Mouse (Mus musculus): ENCODE measurements around the gene Fam189a2.

The Fam189a2 gene

DNA sequence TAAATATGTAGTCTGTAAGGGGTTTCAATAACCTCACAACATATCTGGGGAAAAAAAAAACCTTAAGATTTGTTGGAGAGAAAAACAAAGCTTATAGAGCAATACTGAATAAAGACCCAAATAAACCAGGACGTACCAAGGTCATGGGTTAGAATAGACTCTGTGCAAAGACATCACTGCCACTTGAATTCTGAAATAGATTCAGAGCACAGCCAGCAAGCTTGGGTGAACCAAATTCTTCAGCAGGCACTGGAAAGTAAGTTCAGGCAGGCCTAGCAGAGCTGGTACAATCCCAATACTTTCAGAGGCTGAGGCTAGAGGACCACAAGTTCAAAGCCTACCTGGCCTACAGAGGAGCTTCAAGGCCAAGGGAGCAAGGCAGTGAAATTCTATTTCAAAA lies 6.2 kb downstream of the Fam189a2 start:
- DNase-seq (ENCODE audit: low spot score): no peak

DNA sequence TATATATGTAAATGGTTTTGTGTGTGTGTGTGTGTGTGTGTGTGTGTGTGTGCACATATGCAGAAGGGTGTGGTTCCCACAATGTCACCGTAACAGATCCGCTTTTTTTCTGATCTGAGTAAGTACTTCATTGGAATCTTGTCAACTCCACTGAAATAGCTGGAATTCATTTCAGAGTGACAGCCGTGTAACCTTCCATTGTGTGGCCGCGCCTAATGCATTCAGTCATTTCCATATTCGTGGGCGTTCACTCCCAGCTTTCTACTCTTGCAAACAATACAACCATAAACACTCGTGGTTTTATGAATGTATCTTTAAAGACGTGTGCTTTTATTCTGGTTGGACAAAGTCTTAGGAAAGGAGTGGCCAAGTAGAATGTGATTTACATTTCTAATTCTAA lies 6.7 kb downstream of the Fam189a2 start:
- no peak for DNase-seq (ENCODE audit: low spot score)

DNA sequence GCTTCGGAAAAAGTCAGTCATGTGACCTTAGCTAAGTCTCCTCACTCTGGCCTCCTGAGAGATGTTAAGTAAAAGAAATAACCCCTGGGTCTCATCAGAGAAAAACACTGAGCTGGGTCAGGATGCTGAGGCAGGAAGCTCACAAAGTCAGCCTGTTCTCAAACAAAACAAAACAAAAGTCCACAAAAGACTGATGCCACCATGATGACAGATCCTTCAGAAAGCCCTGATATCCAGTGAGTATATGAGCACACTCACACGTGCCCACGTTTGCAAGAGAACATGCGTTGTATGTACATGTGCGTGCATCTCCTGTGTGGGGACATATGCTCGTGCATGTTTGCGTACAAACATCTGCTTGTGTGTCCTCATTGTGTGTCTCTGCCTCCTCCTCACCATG lies 7.5 kb downstream of the Fam189a2 start:
- no peak for DNase-seq (ENCODE audit: low spot score)

GRCm38 (mm10) chr19:24022771-24023170 lies 8.0 kb downstream of the Fam189a2 start:
- no peak for DNase-seq (ENCODE audit: low spot score)

- no peak for DNase-seq (ENCODE audit: low spot score)
Measured at GRCm38 (mm10) chr19:24022301-24022700, 8.5 kb downstream of the Fam189a2 start.

DNA sequence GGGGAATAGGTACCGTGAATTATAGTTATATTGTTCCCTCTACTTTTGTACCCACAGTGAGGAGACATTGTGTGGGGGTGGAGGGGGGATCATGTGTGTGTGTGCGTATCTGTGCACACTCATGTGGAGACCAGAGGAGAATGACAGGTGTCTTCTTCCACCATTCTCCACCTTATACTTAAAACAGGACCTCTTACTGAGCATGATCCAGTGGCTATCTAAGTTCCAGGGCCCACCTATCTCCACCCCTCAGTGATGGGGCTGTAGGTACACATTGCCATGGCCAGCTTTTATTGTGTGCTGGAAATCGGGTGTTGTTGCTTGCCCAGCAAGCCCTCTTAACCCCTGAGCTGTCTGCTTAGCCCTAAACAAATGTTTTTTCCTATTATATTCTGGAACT lies 10.1 kb downstream of the Fam189a2 start:
- no peak for DNase-seq (ENCODE audit: low spot score)

GRCm38 (mm10) chr19:24019609-24020008 lies 11.2 kb downstream of the Fam189a2 start:
- DNase-seq (ENCODE audit: low spot score): no peak

DNA sequence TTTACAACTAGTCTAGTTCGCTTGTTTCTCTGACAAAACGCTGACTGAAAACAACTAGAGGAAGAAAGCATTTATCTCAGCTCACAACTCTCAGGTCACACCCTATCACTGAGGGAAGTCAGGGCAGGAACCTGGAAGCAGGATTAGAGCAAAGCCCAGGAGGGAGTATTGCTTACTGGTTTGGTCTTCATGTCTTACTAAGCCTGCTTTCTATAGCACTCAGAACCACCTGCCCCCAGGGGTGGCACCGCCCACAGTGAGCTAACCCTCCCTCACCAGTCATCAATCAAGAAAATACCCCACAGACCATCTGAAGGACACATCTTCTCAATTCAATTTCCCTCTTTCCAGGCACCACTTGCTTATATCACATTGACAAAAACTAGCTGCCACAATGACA lies 12.4 kb downstream of the Fam189a2 start:
- DNase-seq (ENCODE audit: low spot score): no peak

DNA sequence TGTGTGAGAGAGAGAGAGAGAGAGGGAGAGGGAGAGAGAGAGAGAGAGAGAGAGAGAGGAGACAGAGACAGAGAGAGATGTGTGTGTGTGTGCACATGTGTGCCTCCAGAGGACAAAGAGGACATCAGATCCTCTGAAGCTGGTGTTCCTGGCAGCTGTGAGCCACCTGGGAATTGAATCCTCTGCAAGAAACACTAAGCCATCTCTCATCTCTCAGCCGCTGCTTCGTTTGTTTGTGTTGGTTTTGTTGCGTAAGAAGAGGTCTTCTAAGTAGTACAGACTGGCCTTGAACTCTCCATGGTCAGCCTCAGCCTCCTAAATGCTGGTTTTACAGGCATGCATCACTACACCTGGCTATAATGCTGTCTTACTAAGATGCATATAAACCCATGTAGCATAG lies 12.9 kb downstream of the Fam189a2 start:
- no peak for DNase-seq (ENCODE audit: low spot score)

GRCm38 (mm10) chr19:24017427-24017826 lies 13.4 kb downstream of the Fam189a2 start:
- no peak for DNase-seq (ENCODE audit: low spot score)

GRCm38 (mm10) chr19:24016706-24017386 lies 14.0 kb downstream of the Fam189a2 start:
- DNase-seq (ENCODE audit: low spot score): no peak

DNA sequence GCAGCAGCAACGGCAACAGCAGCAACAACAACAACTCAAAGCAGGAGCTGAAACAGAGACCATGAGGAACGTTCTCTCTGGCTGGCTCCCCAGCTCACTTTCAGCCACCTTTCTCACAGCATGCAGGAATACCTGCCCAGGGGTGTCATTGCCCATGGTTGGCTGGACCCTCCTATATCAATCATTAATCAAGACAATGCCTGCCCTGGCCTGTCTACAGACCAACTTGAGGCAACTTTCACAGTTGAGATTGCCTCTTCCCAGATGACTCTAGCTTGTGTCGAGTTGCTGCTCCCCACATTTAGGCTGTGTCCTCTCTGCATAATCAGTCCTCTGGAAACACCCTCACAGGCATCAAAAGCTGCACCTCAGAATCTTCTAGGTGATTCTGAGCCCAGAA lies 17.6 kb downstream of the Fam189a2 start:
- no peak for DNase-seq (ENCODE audit: low spot score)

- no peak for DNase-seq (ENCODE audit: low spot score)
Measured at GRCm38 (mm10) chr19:24012479-24012878, 18.3 kb downstream of the Fam189a2 start.

- no peak for DNase-seq (ENCODE audit: low spot score)
Measured at GRCm38 (mm10) chr19:24007638-24008360, 23.0 kb downstream of the Fam189a2 start.

GRCm38 (mm10) chr19:24007002-24007637 lies 23.7 kb downstream of the Fam189a2 start:
- DNase-seq (ENCODE audit: low spot score): no peak

- DNase-seq (ENCODE audit: low spot score): no peak
Measured at GRCm38 (mm10) chr19:23995766-23996399, 34.9 kb downstream of the Fam189a2 start.

DNA sequence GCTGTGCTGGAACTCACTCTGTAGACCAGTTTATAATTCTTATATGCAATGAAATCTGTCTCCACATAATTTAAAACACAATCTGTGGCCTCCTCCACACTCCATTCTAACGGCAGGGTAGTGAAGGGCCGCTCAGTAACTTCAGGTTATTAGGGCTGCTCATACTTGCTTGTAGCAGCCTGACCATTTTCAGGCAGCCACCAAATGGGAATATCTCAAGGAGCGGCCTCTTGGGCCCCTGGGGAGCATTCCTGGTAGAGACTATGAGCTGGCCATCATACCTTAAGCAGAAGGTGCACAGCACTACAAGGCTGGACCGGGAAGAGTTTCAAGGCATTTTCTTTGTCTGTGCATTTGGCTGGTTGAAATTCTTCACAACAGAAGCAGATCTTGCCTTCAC lies 42.7 kb downstream of the Fam189a2 start:
- DNase-seq (ENCODE audit: low spot score): no peak

GRCm38 (mm10) chr19:23987291-23987690 lies 43.5 kb downstream of the Fam189a2 start:
- DNase-seq (ENCODE audit: low spot score): no peak

DNA sequence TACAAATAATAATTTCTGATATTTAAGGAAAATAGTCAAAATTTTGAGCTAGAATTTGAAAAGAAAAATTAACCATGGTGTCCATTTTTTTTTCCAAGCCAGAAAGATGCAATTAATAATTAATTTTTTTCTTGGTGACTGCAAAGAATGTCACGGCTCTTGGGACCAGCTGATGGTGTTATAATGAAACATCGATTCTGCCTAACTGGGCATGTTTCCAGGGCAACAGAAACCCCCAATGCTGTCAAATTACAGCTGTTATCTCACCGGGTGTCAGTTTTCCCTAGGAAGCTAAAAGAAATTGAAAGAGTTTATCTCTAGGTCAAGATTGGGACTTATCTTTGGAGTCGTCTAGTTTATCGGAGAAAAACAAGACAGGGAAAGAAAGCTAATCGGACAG lies 46.6 kb downstream of the Fam189a2 start:
- no peak for DNase-seq (ENCODE audit: low spot score)

DNA sequence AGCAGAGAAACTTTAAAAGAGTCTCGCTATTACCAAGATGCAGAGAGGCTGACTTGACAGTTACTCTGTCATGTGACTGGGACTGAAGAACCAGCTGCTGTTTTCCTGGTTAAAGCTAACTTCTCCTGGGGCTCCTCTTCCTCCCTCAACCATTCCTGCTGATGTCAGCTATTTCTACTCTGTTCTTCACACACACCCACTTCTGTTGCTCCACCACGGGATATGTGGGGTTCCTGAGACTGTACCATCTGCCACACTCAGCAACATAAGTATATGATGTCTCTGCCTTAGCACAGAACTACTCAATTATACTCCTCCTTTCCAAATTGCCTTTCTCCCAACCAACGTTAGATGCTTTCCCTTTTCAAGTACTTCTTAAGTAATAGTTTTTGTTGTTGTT lies 50.2 kb downstream of the Fam189a2 start:
- DNase-seq (ENCODE audit: low spot score): no peak

GRCm38 (mm10) chr19:23977901-23978443 lies 52.8 kb downstream of the Fam189a2 start:
- no peak for DNase-seq (ENCODE audit: low spot score)

- DNase-seq (ENCODE audit: low spot score): no peak
Measured at GRCm38 (mm10) chr19:23972881-23973649, 57.8 kb downstream of the Fam189a2 start.
